Mouse (Mus musculus) WW6 (cell line): Measurements from ENCODE around the gene Jarid2.

ENCODE experiments used
- DNase-seq: peaks from one replicate; pipeline ENCODE4 v3.0.0-alpha.2; 2013; ENCODE audit warnings: low read depth, low spot score

Jarid2 gene

DNA sequence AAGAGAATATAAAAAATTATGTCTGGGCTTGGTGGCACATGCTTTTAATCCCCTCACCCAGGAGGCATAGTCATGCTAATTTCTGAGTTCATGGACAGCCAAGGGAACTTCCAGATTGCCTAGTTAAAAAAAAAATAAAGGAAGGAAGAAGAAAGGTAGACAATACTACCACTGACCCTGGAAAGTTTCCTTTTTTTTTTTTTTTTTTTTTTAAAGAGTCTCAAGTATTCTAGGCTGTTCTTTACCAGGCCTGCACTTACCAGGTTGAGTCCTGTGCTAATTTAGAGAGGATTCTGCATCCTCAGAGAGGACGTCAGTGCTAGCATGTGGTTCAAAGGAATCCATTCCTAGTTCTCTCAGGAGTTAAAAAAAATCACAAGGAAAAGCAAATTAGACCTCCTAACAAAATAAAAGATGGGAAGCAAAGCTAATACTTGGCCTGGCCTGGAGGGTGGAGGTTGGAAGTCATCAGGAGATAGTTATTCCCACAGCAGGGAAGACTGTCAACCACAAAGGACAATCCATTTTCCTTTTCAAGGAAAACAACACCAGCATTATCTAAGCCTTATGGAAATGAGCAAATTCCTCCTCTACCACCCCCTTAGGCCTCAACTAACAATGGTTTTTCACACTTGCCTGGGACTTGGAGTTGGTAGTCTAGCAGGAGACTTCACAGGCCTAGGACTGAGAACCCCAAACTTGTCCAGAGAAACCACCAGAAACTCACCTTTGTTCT is 961 bp upstream of the Jarid2 start:
- DNase-seq, result no peak

DNA sequence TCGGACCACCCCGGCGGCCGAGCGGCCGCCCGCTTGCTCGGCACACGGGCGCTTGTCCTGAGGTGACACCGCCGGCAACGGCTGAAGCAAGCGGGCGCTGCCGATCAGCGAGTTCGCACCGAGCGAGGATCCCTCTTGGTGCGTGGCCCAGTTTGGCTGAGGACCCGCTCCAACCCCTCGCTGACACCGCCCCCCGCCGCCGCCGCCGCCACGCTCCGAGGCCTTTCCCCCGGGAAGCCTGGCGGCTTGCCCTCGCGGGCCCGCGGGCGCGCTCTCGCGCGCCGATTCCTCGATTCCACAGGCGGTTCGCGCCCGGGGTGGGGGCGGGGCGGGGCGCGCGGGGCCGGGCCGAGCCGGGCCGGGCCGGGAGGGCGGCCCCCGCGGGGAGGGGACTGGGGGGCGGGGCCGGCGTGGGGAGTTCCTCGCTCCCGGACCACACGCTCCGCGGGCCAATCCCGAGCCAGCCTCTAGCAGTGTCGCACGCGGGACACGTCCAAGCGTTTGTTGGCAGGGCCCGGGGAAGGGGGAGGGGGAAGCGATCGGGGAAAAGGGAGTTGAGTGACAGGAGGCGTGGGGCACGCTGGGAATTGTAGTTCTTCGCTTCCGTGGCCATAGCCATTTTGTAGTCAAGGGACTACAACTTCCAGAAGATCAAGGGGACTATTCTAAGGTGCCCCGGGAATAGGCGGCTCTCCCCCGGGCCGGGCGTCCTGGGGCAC is 1.0 kb downstream of the Jarid2 start:
- peak; percentile 98 for DNase-seq

DNA sequence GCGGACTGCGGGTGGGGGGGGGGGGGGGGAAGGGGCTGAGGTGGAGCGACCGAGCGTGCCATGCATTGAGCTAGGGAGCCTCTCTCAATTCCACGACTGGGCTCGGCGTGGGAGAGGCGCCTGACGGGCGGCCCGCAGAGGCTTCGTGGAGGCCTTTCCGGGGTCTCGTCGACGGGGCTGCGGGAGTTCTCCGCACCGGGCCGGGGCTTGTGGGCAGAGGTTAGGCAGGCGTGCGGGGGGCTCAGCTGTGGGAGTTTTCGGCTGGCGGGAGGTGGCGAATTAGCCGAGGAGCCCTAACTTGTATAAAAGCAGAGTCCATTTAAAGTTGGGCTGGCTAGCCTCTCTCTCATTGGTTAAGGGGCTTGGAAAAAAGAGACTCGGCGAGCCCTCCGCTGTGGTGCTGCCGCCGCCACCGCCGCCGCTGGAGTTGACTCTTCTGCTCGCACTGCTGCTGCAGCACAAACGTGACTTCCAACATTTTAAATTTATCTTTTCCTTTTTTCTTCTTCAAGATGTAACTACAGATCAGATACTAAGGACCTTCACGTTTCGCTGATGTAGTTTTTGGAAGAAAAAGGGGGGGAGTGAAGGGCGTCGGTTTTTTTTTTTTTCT is 1.8 kb downstream of the Jarid2 start:
- DNase-seq, result no peak

- no peak for DNase-seq
Measured at GRCm38 (mm10) chr13:44731727-44732441, 2.6 kb downstream of the Jarid2 start.

GRCm38 (mm10) chr13:44732442-44732974 is 3.2 kb downstream of the Jarid2 start:
- no peak for DNase-seq

- no peak for DNase-seq
Measured at GRCm38 (mm10) chr13:44733036-44733372, 3.7 kb downstream of the Jarid2 start.

DNA sequence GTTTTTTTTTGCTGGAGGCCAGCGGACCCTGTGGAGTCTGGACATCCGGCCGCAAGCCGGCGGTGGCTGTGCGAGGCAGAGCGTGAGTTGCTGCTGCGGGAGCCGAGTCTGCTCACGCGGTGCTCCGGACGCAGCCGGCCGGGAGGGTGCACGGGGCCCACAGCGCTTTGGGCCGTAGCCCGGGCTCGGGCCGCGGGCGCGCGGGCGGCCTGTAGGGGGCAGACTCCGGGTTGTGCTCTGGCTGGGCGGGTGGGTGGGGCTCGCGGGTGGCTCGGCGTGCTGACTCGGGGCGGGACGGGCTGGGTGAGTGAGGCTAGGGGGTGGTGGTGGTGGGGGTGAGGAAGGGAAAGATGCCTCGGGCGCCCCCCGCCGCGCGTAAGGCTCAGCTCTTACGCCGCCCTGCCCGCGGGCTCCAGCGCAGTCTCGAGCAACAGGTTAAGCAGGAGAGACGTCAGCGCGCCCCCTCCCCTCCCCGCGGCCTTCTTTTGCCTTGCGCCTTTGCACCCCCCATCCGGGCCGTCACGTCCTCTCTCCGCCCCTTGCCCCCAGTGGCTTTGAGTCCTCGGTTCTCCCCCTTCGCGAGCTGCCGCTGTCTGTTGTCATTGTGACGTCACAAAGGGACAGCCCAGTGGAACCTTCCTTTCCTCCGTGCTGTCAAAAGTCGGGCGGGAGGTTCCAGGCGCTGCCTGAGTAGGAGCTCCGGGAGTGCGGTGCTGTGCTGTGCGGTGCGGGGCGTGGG is 4.3 kb downstream of the Jarid2 start:
- peak; percentile 88 for DNase-seq

DNA sequence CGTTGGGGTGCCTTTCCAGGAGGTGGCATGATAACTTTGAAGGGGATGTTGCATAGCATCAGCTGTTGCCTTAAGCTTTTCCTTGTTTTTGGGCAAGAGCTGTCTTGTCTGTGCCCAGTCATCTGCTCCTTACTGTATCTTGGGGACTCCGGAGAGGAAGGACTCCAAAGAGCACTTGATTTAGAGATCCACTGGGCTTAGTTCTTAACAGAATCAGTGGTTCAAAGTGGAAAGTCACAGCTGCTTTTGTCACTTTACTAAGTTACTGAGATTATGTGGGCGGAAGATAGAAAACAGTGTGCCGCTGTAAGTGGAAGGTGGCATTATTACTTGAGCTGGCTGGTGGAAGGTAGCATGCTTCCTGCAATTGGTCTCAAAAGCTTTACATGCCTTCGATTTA is 5.2 kb downstream of the Jarid2 start:
- DNase-seq, result no peak

GRCm38 (mm10) chr13:44735088-44735690 is 5.9 kb downstream of the Jarid2 start:
- no peak for DNase-seq

- no peak for DNase-seq
Measured at GRCm38 (mm10) chr13:44737297-44737696, 8.0 kb downstream of the Jarid2 start.

GRCm38 (mm10) chr13:44751780-44752179 is 22.5 kb downstream of the Jarid2 start:
- DNase-seq, result no peak

DNA sequence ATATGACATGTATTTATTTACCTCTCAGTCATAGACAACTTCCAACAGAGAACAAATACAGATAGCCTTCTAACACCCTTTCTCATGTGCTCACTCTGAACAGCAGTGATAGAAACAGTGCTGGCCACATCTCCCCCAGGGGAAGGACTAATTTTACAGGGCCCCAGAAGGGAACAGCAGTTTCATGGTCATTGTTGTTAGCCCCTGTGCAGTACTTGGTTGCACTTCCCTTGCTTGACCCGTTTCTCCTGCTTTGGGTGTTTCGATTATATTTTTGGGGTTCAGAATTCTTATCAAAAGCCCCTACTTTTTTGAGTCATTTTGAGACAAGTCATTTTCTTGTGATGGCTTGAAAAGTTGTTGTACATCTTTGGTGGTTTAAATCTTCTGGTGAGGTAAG is 23.9 kb downstream of the Jarid2 start:
- no peak for DNase-seq

DNA sequence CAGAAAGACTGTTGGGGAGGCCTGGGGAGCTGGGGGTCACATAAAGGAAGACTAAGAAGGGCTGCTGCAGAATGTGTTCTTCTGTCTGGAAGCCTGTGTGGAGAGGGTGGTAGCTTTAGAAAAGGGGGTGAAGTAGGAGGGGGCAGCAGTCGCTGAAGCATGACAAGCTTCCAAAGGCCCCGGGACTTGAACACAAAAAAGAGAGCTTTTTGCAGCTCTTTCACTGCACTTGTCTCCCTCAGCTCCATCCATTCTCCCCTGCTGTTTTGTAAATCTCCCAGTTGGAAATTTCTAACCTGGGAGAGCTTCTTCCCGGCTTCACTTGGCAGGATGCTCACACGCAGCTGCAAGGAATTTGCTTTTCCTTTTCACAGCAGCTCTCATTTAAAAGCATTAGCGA is 26.2 kb downstream of the Jarid2 start:
- no peak for DNase-seq

DNA sequence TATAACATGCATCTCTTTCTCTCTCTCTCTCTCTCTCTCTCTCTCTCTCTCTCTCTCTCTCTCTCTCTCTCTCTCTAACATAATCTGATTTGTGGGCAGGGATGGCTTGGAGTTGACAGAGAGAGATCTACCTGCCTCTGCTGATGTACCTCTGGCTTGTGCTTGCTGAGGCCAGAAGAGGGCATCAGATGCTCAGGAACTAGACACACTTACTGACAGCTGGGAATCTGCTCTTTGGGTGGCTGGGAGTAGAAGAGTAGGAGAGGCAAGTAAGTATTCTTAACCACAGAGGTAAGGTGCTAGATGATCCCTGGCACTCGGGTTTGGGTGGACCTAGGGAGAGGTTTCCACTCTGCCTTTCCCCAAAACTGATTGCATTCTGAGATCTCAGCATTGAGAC is 29.5 kb downstream of the Jarid2 start:
- DNase-seq, result no peak

DNA sequence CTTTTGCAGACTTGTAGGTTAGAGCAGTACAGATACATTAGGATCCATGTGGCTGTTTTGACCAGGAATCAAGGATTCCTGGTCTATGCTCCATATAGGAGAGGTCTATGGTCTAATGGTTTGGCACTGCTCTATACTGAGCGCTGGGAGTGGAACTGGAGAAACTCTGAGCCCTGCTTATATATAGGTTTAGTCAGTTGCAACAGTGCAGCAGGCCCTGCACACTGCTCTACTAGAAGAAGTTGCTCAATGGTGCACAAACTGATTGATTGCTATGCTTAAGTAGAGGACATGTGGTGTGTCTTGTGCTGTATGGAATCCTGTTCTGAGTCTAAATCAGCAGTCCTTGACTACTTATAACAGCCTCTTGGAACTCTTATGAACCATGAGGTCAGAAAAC is 31.5 kb downstream of the Jarid2 start:
- DNase-seq, result no peak

- no peak for DNase-seq
Measured at GRCm38 (mm10) chr13:44763068-44763467, 33.8 kb downstream of the Jarid2 start.

- DNase-seq, result no peak
Measured at GRCm38 (mm10) chr13:44767751-44768150, 38.5 kb downstream of the Jarid2 start.

DNA sequence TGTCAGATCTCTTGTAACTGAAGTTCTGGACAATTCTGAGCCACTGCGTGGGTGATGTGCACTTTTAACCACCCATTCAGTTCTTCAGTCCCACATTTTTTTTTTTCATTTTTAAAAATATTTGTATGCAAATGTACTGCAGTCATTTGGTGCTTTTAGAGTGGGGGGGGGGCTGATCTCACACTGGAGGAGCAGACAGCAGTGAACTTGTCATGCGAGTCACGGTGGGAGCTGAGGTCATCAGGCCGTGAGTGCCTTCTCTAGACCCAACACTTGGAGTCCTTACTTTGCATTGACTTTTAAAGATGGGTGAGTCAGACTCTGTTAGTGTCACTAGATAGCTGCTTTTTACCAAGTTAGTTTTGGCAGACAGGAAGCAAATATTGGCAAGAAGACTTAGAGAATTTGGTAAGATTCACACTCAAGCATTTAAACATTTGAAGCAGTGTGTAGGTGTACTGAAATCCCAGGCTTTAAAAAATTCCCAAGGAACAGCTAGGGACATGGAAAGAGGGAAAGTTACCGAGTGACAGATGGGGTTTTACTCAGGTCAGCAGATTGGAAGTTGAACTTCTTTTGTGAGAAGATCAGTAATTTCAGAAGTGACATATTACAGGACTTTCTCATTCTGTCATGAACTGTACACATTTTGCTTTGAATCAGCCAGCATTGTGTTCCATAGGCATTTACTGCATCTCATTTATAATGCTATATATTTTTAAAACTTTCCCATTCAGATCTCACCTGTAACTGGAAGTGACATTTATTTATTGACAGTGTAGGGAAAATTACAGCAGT is 41.7 kb downstream of the Jarid2 start:
- no peak for DNase-seq

DNA sequence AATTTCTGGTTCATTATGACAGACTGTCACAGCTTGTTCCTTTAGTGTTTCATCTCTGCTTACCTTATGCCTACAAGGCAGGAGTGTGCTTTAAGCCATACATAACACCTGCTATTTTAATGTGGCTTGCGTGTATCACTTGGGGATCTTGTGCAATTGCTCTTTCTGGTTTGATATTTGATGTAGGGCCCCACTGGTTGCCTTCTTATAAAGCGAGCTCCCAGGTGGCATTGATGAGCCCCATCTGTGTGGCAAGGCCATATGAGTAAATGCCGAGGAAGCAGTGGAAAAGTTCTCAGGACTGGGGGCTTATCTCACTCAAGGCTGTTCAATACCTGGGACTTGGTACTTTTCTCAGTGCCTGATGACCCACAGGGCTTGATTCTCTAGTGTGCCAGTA is 43.5 kb downstream of the Jarid2 start:
- no peak for DNase-seq

GRCm38 (mm10) chr13:44774351-44774750 is 45.1 kb downstream of the Jarid2 start:
- DNase-seq, result no peak
